Mouse (Mus musculus) intestine, postnatal 0 days (tissue): ENCODE data around the gene Gmds. TPM values are rescaled to one million over a fixed set of nuclear protein-coding genes. Genes with fewer than 3 reads are reported as not detected.

Experiments used
- ATAC-seq: fragments of 200-750 bp; cut with Nextera tagmentation; 2 replicates; pipeline ENCODE4 v1.8.0; 2017; ENCODE audit warnings: mild to moderate bottlenecking, moderate TSS enrichment, moderate library complexity
- H3K27ac ChIP-seq: fragments of 300-500 bp; sonication (generic); 2 replicates; pipeline ENCODE4 v1.5.1; 2014; ENCODE audit warnings: mild to moderate bottlenecking, low read depth, low read length, moderate library complexity
- H3K27me3 ChIP-seq: fragments of 300-500 bp; sonication (generic); replicated peaks from 2 replicates; pipeline ENCODE4 v1.6.1; 2014; ENCODE audit warnings: low read length, mixed read lengths; ENCODE audit not compliant: control insufficient read depth, insufficient read depth
- H3K36me3 ChIP-seq: fragments of 300-500 bp; sonication (generic); 2 replicates; pipeline ENCODE4 v1.6.1; 2014; ENCODE audit warnings: mild to moderate bottlenecking, moderate library complexity; ENCODE audit not compliant: control insufficient read depth, insufficient read depth
- H3K4me1 ChIP-seq: fragments of 300-500 bp; sonication (generic); replicated peaks from 2 replicates; pipeline ENCODE4 v1.6.1; 2014; ENCODE audit warnings: antibody characterized with exemption, low read length, mixed read lengths; ENCODE audit not compliant: control insufficient read depth, insufficient read depth
- H3K4me2 ChIP-seq: fragments of 300-500 bp; sonication (generic); replicated peaks from 2 replicates; pipeline ENCODE4 v1.6.1; 2014; ENCODE audit warnings: low read depth, mild to moderate bottlenecking, moderate library complexity
- H3K4me3 ChIP-seq: fragments of 300-500 bp; sonication (generic); 2 replicates; pipeline ENCODE4 v1.5.1; 2014; ENCODE audit warnings: low read depth, low read length
- H3K9ac ChIP-seq: fragments of 300-500 bp; sonication (generic); 2 replicates; pipeline ENCODE4 v1.6.1; 2014; ENCODE audit warnings: mild to moderate bottlenecking, low read depth, low read length
- H3K9me3 ChIP-seq: fragments of 300-500 bp; sonication (generic); 2 replicates; pipeline ENCODE4 v1.6.1; 2016; ENCODE audit warnings: mixed run types; ENCODE audit not compliant: control insufficient read depth
- CTCF ChIP-seq: sonication (generic); IDR thresholded peaks from 2 replicates; pipeline ENCODE4 v1.5.1; 2016; ENCODE audit warnings: low read depth, mild to moderate bottlenecking, control low read depth, antibody characterized with exemption, moderate library complexity
- WGBS: fragments of 180-500 bp; shearing (Covaris S2); extraction: QIAGEN DNeasy Blood & Tissue Kit; methylation state at CpG from one replicate; pipeline ENCODE4 v1.1.7; 2014; 5-methylcytosine and 5-hydroxymethylcytosine counted together
- polyA plus RNA-seq: library from polyadenylated mRNA; unstranded; fragments of >200 nt; fragmentation: Nextera tagmentation; extraction: Ambion mirVana; gene quantifications from 2 replicates; pipeline ENCODE4 v1.2.1, GENCODE M21; 2015

The Gmds gene
- polyA plus RNA-seq, 1 experiment from 2014 or later = 126 TPM

DNA sequence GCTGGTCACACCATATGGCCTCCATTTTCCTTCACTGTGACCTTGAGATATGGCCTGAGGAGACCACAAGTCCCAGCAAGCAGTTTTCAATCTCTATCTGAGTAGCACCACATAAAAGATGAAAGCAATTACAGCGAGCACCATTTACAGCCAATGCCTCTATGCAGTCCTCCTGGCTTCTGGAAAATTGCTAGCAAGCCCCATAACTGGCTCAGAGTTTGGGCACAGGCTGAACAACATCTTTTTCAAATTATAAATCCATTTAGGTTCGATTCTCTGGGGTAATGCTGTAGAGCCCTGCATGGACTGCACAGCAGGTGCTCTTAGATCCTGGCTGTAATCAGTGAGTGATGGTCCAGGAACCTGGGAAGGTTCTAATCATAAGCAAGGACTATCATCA is 485.0 kb downstream of the Gmds start:
- no peak for TF ChIP-seq CTCF
- H3K4me2 ChIP-seq = no peak overlapping the region
- H3K27ac ChIP-seq = no peak overlapping the region
- WGBS = 62% methylated on average over 2 of the region's 2 CpGs
- H3K36me3 ChIP-seq = no peaks in the 10 kb centered on the region
- no peak overlapping the region for H3K9ac ChIP-seq
- H3K27me3 ChIP-seq = no peaks in the 10 kb centered on the region
- no peaks in the 10 kb centered on the region for H3K4me1 ChIP-seq
- H3K4me3 ChIP-seq = no peak overlapping the region
- ATAC-seq = no peak
- H3K9me3 ChIP-seq = no peaks in the 10 kb centered on the region

DNA sequence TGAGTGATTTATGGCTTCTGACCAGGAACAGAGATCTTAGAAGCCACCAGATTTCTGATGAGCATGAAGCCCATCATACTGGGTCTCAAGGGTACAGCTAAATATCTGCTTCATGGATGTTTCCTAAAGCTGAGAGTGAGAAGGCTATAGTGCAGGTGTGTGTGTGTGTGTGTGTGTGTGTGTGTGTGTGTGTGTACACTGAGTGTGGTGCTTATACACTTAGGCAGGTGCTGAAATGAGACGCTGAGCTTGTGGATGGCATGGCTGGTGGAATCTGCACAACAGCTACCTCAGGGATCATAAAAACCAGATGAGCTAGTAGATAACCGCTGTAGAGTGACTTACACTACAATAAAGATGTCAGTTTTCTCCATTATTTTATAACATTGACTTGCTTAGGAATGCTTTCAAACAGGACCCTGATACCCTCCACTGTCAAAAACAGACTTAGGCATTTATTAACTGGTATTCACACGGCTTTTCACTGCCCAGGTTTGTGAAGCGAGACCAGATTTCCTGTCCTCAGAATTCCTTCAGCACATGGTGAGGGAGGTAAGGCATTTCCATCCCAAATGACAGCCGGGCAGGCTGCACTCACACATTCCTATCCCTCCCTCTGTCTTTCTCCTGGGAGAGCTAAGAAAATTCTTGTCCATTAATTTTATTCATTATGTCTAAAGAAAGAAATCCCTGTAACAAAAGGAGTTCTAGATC is 489.1 kb downstream of the Gmds start:
- Histone ChIP-seq H3K27me3 (no peaks in the 10 kb centered on the region), H3K27ac (no peak overlapping the region), H3K4me2 (no peak overlapping the region), H3K36me3 (no peaks in the 10 kb centered on the region), H3K4me1 (no peaks in the 10 kb centered on the region), H3K9ac (no peak overlapping the region), H3K9me3 (no peaks in the 10 kb centered on the region), H3K4me3 (no peak overlapping the region)
- WGBS = 29% methylated on average over 5 of the region's 5 CpGs
- TF ChIP-seq CTCF = no peak
- ATAC-seq = no peak

DNA sequence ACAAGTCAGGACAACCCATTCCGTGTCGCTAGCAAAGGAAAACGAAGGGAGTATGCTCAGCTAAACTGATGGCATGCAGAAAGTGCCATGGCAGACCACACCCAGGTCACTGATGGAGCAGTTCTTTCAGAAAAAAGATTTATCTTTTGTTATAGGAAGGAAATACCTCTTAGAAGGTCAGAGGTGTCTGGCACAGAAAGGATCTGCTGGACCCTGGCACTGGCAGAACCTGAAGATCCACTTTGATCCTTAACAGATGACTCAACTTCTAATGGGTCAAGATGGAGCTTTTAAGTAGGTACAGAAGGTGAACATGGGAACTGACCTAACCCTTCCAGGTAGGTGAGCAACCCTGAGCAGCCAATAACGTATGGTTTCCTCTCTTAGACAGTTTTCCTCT is 502.7 kb downstream of the Gmds start:
- Histone ChIP-seq H3K4me2 (no peak overlapping the region), H3K27ac (no peak overlapping the region), H3K9ac (no peak overlapping the region), H3K4me1 (no peaks in the 10 kb centered on the region), H3K9me3 (no peaks in the 10 kb centered on the region), H3K27me3 (no peaks in the 10 kb centered on the region), H3K4me3 (no peak overlapping the region), H3K36me3 (no peaks in the 10 kb centered on the region)
- no peak for ATAC-seq
- 68% methylated on average over 4 of the region's 4 CpGs for WGBS
- no peak for TF ChIP-seq CTCF

DNA sequence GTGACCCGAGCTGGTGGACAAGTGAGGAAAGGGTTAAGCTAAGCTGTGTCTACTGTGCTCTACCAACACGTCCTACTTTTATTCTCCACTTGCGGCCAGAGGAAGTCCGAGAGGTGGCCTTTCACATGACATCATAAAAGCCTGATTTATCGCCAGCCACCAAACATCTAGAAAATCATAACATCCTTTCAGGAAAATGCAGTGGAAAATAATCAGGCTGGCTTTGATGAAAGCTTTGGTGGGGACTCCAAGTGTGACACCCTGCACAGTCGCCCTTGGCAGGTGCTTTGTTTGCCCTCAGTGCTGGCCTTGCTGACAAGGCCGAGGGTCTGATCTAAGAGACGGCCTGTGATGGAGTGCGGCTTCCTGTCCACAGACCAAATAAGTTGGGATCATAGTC is 508.2 kb downstream of the Gmds start:
- H3K9ac ChIP-seq = no peak overlapping the region
- no peak overlapping the region for H3K4me2 ChIP-seq
- WGBS = 56% methylated on average over 9 of the region's 9 CpGs
- no peak overlapping the region for H3K4me3 ChIP-seq
- no peak overlapping the region for H3K27ac ChIP-seq
- H3K4me1 ChIP-seq = no peaks in the 10 kb centered on the region
- ATAC-seq = no peak
- no peak for TF ChIP-seq CTCF
- no peaks in the 10 kb centered on the region for H3K27me3 ChIP-seq
- no peaks in the 10 kb centered on the region for H3K36me3 ChIP-seq
- no peaks in the 10 kb centered on the region for H3K9me3 ChIP-seq

DNA sequence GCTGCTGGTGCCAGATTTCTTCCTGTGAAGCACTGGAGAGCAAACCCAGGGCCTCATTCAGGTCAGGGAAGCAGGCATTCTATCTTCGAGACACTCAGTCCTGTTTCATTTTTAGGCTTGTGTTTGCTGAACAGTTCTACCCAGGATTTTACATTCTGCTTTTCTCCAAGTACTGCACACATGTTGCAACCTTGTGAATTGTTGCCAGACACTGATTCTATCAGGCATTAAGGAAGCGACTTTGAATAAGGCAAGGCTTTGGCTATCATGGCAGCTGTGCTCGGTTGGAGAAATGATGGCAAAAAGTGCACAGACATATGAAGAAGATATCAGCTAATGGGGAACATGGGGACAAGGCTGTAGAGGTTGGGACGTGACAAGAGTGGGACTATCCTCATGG is 510.1 kb downstream of the Gmds start:
- H3K27ac ChIP-seq = no peak overlapping the region
- no peak for ATAC-seq
- no peaks in the 10 kb centered on the region for H3K4me1 ChIP-seq
- H3K9me3 ChIP-seq = no peaks in the 10 kb centered on the region
- H3K4me3 ChIP-seq = no peak overlapping the region
- H3K9ac ChIP-seq = no peak overlapping the region
- WGBS = 87% methylated on average over 4 of the region's 4 CpGs
- no peak for TF ChIP-seq CTCF
- no peaks in the 10 kb centered on the region for H3K27me3 ChIP-seq
- H3K36me3 ChIP-seq = no peaks in the 10 kb centered on the region
- H3K4me2 ChIP-seq = no peak overlapping the region

DNA sequence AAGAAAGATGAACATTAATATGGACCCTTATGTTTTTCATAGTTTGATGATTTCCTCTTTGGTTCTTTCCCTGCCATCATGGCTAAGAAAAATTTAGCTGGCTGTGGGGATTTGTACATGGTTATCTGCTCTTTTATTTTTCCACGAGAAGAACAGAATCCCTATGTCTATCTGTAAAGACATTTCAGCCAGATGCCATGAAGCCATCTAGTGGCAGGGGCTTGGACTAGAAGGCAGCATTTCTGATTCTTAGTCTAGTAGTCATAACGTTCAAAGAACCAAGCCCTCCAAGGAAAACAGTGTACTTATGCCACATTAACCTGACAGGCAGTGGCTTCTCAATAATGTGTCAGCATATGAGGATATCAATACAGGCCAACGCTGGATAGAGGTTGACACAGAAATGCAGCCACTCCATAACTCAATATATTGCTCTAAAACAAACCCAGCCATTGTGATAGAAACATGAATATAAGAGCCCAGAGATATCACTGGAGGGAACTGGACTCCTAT is 510.7 kb downstream of the Gmds start:
- no peak for TF ChIP-seq CTCF
- H3K4me1 ChIP-seq = no peaks in the 10 kb centered on the region
- H3K27me3 ChIP-seq = no peaks in the 10 kb centered on the region
- WGBS = 43% methylated on average over 3 of the region's 3 CpGs
- no peaks in the 10 kb centered on the region for H3K36me3 ChIP-seq
- no peak overlapping the region for H3K27ac ChIP-seq
- H3K4me3 ChIP-seq = no peak overlapping the region
- H3K9ac ChIP-seq = no peak overlapping the region
- H3K4me2 ChIP-seq = no peak overlapping the region
- no peak for ATAC-seq
- no peaks in the 10 kb centered on the region for H3K9me3 ChIP-seq

DNA sequence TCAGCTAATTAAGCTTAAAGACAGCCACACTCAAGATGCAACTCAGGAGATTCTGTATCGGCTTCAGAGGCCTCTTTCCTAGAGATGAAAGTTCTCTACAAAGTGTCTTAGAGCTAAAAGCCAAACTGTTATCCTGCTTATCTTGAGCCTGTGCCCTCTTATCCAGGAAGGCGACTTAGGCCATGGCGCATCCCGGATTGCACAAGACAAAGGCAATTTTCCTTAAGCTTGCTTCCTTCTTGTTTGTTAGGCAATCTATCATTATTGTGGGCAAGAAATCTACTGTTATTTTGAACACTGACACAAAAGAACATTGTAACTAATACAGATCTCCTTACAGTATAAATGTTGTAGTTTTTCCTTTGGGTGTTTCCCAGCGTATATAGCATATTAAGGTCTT is 511.4 kb downstream of the Gmds start:
- 58% methylated on average over 5 of the region's 5 CpGs for WGBS
- ATAC-seq = no peak
- no peak overlapping the region for H3K27ac ChIP-seq
- TF ChIP-seq CTCF = no peak
- no peak overlapping the region for H3K4me3 ChIP-seq
- no peak overlapping the region for H3K4me2 ChIP-seq
- H3K9me3 ChIP-seq = no peaks in the 10 kb centered on the region
- no peaks in the 10 kb centered on the region for H3K27me3 ChIP-seq
- H3K36me3 ChIP-seq = no peaks in the 10 kb centered on the region
- H3K9ac ChIP-seq = no peak overlapping the region
- H3K4me1 ChIP-seq = no peaks in the 10 kb centered on the region
